Mouse (Mus musculus) hindbrain, embryonic 13.5 days (tissue): ENCODE results near the gene Tcf7l1. TPM values are rescaled to one million over a fixed set of nuclear protein-coding genes. Genes with fewer than 3 reads are reported as not detected.

ENCODE experiments used
- ATAC-seq: fragments of 200-750 bp; cut with Nextera tagmentation; 2 replicates; pipeline ENCODE4 v1.8.0; 2017; ENCODE audit warnings: moderate TSS enrichment; ENCODE audit not compliant: low FRiP score
- H3K27ac ChIP-seq: fragments of 300-500 bp; sonication (generic); 2 replicates; pipeline ENCODE4 v1.5.1; 2015; ENCODE audit warnings: inconsistent platforms, mild to moderate bottlenecking, moderate library complexity
- H3K27me3 ChIP-seq: fragments of 300-500 bp; sonication (generic); 2 replicates; pipeline ENCODE4 v1.6.1; 2015; ENCODE audit warnings: mild to moderate bottlenecking, inconsistent platforms
- H3K36me3 ChIP-seq: fragments of 300-500 bp; sonication (generic); 2 replicates; pipeline ENCODE4 v1.6.1; 2015; ENCODE audit warnings: mild to moderate bottlenecking, inconsistent platforms
- H3K4me1 ChIP-seq: fragments of 300-500 bp; sonication (generic); replicated peaks from 2 replicates; pipeline ENCODE4 v1.6.1; 2015; ENCODE audit warnings: inconsistent platforms
- H3K4me2 ChIP-seq: fragments of 300-500 bp; sonication (generic); 2 replicates; pipeline ENCODE4 v1.6.1; 2015; ENCODE audit warnings: inconsistent platforms, mild to moderate bottlenecking, moderate library complexity
- H3K4me3 ChIP-seq: fragments of 300-500 bp; sonication (generic); 2 replicates; pipeline ENCODE4 v1.5.1; 2015; ENCODE audit warnings: mild to moderate bottlenecking, inconsistent platforms
- H3K9ac ChIP-seq: fragments of 300-500 bp; sonication (generic); 2 replicates; pipeline ENCODE4 v1.6.1; 2015; ENCODE audit warnings: mild to moderate bottlenecking, inconsistent platforms
- H3K9me3 ChIP-seq: fragments of 300-500 bp; sonication (generic); 2 replicates; pipeline ENCODE4 v1.6.1; 2016; ENCODE audit warnings: inconsistent platforms
- WGBS: fragments of 180-500 bp; shearing (Covaris S2); methylation state at CpG from one replicate; pipeline ENCODE4 v1.1.7; 2015; 5-methylcytosine and 5-hydroxymethylcytosine counted together
- polyA plus RNA-seq: library from polyadenylated mRNA; unstranded; fragments of >200 nt; fragmentation: Nextera tagmentation; extraction: Ambion mirVana; gene quantifications from 2 replicates; pipeline ENCODE4 v1.2.1, GENCODE M21; 2015

Gene Tcf7l1
- polyA plus RNA-seq, 1 experiment from 2014 or later = 7.4 TPM

DNA sequence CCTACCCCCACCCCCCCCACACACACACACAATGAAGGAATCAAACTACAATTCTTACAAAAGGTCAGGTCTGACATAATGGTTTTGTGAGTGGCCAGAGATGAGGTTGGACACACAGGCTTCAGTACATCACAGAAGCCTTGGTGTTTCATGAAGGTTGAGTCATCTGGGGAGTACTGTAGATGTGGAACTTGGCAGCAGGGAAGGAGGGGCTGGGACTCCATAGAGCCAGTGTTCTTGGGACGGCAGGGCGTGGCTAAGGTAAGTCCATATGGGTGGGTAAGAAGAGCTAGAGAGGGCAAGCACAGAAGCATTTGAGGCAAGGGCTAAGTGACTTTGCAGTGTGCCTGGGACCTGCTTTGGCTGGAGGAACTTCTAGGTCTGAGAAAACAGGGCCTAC is 185.0 kb downstream of the Tcf7l1 start:
- H3K9ac ChIP-seq = no peak overlapping the region
- H3K4me2 ChIP-seq = no peak overlapping the region
- no peaks in the 10 kb centered on the region for H3K9me3 ChIP-seq
- no peaks in the 10 kb centered on the region for H3K27me3 ChIP-seq
- peaks cover 49% of the 10 kb centered on the region for H3K36me3 ChIP-seq
- no peak overlapping the region for H3K27ac ChIP-seq
- peaks cover 2% of the 10 kb centered on the region; the same call in 1 of the 2 replicates for H3K4me1 ChIP-seq
- no peak for ATAC-seq
- no peak overlapping the region for H3K4me3 ChIP-seq
- WGBS = 98% methylated on average over 2 of the region's 2 CpGs

- H3K9ac ChIP-seq = no peak overlapping the region
- no peak overlapping the region for H3K4me2 ChIP-seq
- H3K27ac ChIP-seq = no peak overlapping the region
- H3K4me3 ChIP-seq = no peak overlapping the region
- H3K36me3 ChIP-seq = peaks cover 32% of the 10 kb centered on the region
- ATAC-seq = no peak
- no peaks in the 10 kb centered on the region for H3K27me3 ChIP-seq
- no peaks in the 10 kb centered on the region for H3K9me3 ChIP-seq
- 70% methylated on average over 1 of the region's 1 CpGs for WGBS
- H3K4me1 ChIP-seq = peaks cover 19% of the 10 kb centered on the region
Observed at GRCm38 (mm10) chr6:72601732-72602131, 187.3 kb downstream of the Tcf7l1 start.

- Histone ChIP-seq H3K4me3 (no peak overlapping the region), H3K27me3 (no peaks in the 10 kb centered on the region), H3K4me1 (peaks cover 19% of the 10 kb centered on the region), H3K9me3 (no peaks in the 10 kb centered on the region), H3K9ac (no peak overlapping the region), H3K36me3 (peaks cover 23% of the 10 kb centered on the region), H3K27ac (no peak overlapping the region), H3K4me2 (no peak overlapping the region)
- ATAC-seq = no peak
- 87% methylated on average over 12 of the region's 12 CpGs for WGBS
Observed at GRCm38 (mm10) chr6:72600771-72601170, 188.3 kb downstream of the Tcf7l1 start.

DNA sequence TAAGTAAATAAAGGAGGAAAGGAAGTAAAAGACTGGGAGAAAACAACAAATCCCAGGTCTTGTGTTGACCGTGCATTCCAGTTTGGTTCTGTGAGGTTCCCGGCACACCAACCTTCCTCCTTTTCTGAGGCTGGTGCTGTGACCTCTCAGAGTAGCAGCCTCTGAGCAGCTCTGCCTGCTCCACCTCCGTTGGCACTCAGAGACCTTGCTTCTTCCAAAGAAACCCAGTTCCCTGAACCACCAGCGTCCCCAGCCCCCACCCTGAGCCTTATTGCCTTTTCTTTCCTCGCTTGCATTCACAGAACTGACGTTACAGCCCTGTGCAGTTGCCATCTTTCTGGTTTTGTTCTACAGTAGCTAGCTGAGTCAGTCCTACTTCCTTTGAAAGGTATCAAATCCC is 188.8 kb downstream of the Tcf7l1 start:
- H3K4me3 ChIP-seq = no peak overlapping the region
- H3K4me1 ChIP-seq = peaks cover 19% of the 10 kb centered on the region
- no peak overlapping the region for H3K4me2 ChIP-seq
- H3K9ac ChIP-seq = no peak overlapping the region
- peaks cover 17% of the 10 kb centered on the region for H3K36me3 ChIP-seq
- no peaks in the 10 kb centered on the region for H3K27me3 ChIP-seq
- WGBS = 84% methylated on average over 6 of the region's 6 CpGs
- no peak for ATAC-seq
- H3K9me3 ChIP-seq = no peaks in the 10 kb centered on the region
- H3K27ac ChIP-seq = no peak overlapping the region

DNA sequence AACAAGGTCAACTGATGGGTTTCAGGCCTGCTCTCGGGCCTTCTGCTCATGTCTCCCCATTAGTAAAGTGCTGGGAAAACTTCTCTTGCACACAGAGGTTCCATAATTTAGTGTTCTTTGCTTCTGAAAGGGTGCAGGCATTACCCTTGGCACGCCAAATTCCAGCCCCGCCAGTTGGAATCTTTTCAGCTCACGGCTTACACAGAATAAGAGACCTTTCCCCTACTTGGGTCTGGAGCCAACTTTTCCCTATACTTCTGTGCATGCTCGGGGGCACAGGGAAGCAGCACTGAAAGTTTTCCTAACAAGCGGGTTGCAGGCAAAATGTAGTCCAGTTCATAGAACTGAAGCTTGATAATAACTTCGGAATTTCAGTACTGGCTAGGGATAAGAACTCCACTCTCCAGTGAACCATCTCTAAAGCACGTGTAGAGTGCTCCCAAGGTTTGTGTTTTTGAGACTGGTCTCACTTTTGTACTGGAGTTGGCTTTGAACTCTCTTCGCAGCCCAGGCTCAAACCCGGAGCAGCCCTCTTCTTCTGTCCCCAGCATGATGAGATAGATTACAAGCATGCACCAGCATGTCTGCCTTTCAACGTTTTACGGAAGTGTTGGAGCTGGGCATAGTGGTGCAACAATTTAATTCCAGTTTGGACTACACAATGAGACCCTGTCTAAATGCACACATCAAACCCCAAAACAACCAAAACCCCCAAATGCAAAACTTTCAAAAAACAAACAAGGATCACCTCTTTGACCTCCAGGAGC is 190.1 kb downstream of the Tcf7l1 start:
- peak overlapping the region; percentile 45 for H3K27ac ChIP-seq
- peaks cover 19% of the 10 kb centered on the region for H3K4me1 ChIP-seq
- peak overlapping the region; percentile 82; the same call in 1 of the 2 replicates for H3K9ac ChIP-seq
- H3K27me3 ChIP-seq = no peaks in the 10 kb centered on the region
- ATAC-seq = no peak; the same call in 1 of the 2 replicates
- 53% methylated on average over 12 of the region's 12 CpGs for WGBS
- peak overlapping the region; percentile 80 for H3K4me2 ChIP-seq
- H3K4me3 ChIP-seq = peak overlapping the region; percentile 65
- peaks cover 5% of the 10 kb centered on the region for H3K36me3 ChIP-seq
- H3K9me3 ChIP-seq = no peaks in the 10 kb centered on the region

DNA sequence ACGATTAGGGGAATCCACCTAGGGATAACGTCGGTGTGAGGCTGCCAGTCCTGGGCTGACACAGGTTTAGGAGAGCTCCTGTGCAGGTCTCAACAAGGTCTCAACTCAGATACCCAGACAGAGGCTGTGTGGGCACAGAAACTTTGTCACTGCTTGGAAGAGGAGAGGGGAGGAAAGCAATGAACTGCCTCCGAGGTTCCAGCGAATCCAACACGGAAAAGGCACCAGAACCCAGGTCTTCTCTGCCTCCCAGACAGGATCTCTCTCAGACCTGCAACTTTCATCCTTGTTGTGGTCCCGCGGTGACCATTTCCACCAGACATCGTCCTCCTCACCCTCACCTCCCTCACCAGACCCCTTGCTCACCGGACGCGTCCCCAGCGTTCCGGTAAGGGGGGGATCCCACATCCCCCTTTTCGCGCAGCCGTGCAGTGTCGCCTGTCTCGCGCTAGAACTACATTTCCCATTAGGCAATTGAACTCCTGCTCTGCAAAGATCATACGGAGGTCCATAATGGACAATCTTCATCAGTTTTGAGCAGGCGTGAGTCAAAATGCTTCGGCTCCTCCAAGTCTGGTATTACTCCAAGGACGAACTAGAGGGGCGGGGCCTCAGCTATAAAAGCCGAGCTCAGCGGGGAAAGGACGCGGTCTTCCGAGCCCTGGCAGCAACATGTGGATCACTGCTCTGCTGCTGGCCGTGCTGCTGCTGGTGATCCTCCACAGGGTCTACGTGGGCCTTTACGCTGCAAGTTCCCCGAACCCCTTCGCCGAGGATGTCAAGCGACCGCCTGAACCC is 190.9 kb downstream of the Tcf7l1 start, which contains the start of the genes Elmod3 and Retsat:
TSS of gene Elmod3 (minus strand) at position 458 of the 798 bp plus-strand sequence.
TSS of gene Retsat (plus strand) at position 520 of the 798 bp plus-strand sequence.
- H3K4me2 ChIP-seq = peak within 1 kb of the TSS; percentile 80
- H3K9me3 ChIP-seq = no peaks in the 10 kb centered on the region
- H3K4me1 ChIP-seq = peaks cover 19% of the 10 kb centered on the region
- 3% methylated on average over 38 of the region's 38 CpGs for WGBS
- H3K9ac ChIP-seq = peak within 1 kb of the TSS; percentile 82
- peak within 1 kb of the TSS; percentile 62 for H3K27ac ChIP-seq
- peak within 1 kb of the TSS; percentile 65 for H3K4me3 ChIP-seq
- peaks cover 4% of the 10 kb centered on the region; the same call in 1 of the 2 replicates for H3K36me3 ChIP-seq
- ATAC-seq = peak; percentile 95
- H3K27me3 ChIP-seq = no peaks in the 10 kb centered on the region

DNA sequence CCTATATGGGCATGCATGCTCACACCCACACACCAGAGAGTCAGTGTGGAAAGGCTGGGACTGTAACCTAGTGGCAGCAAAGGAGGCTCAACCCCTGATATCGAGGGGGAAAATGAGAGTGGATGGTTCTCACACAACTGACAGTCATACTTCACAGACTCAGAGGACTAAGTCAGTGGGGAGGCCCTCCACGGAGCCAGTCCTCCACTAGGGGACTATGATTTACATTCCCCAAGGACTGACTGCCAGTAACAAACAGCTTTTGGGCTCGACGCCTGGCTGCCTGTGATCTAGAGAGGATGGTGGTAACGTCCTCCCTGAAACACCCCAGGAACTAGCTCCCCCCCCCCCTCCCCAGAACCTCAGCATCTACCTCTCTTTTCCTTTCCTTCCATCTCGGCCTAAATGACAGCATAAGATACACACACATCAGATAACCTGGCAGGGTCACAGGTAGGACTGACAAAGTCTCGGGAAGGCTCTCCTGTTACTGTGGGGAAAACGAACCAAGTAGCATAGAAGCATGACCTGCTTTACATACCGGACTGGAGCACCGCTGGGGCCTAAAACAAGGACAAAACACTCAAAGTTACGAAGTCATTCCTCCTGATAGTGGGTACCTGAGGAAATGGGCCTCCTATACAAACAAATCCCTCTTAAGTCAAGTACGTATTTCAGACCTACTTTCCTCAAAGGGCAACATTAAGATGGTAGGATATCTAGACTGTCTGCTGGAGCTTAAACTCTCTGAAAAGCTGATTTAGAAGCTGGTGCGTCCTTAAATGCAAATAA is 191.8 kb downstream of the Tcf7l1 start:
- H3K27ac ChIP-seq = 0 out of 2 replicates have a peak overlapping the region, but pooled peaks have one; percentile 62
- ATAC-seq = no peak
- H3K4me2 ChIP-seq = peak overlapping the region; percentile 80

GRCm38 (mm10) chr6:72593914-72594313 is 195.1 kb downstream of the Tcf7l1 start:
- H3K27ac ChIP-seq = no peak overlapping the region
- H3K4me2 ChIP-seq = no peak overlapping the region
- no peaks in the 10 kb centered on the region for H3K27me3 ChIP-seq
- WGBS = 73% methylated on average over 5 of the region's 5 CpGs
- ATAC-seq = no peak
- no peak overlapping the region for H3K4me3 ChIP-seq
- H3K36me3 ChIP-seq = peaks cover 4% of the 10 kb centered on the region; the same call in 1 of the 2 replicates
- peaks cover 15% of the 10 kb centered on the region for H3K4me1 ChIP-seq
- H3K9ac ChIP-seq = no peak overlapping the region
- no peaks in the 10 kb centered on the region for H3K9me3 ChIP-seq

More for the DNA sequence above, 191.8 kb downstream of the Tcf7l1 start:
- H3K9ac ChIP-seq = peak overlapping the region; percentile 82
- H3K36me3 ChIP-seq = peaks cover 4% of the 10 kb centered on the region; the same call in 1 of the 2 replicates
- H3K9me3 ChIP-seq = no peaks in the 10 kb centered on the region
- peaks cover 19% of the 10 kb centered on the region for H3K4me1 ChIP-seq
- WGBS = 54% methylated on average over 13 of the region's 13 CpGs
- H3K27me3 ChIP-seq = no peaks in the 10 kb centered on the region
- peak overlapping the region; percentile 65 for H3K4me3 ChIP-seq

GRCm38 (mm10) chr6:72593011-72593803 is 195.8 kb downstream of the Tcf7l1 start:
- Histone ChIP-seq H3K27me3 (no peaks in the 10 kb centered on the region), H3K4me1 (peaks cover 11% of the 10 kb centered on the region), H3K36me3 (peaks cover 4% of the 10 kb centered on the region; the same call in 1 of the 2 replicates), H3K9me3 (no peaks in the 10 kb centered on the region), H3K4me2 (no peak overlapping the region), H3K27ac (no peak overlapping the region), H3K4me3 (no peak overlapping the region), H3K9ac (no peak overlapping the region)
- 85% methylated on average over 6 of the region's 6 CpGs for WGBS
- no peak for ATAC-seq

DNA sequence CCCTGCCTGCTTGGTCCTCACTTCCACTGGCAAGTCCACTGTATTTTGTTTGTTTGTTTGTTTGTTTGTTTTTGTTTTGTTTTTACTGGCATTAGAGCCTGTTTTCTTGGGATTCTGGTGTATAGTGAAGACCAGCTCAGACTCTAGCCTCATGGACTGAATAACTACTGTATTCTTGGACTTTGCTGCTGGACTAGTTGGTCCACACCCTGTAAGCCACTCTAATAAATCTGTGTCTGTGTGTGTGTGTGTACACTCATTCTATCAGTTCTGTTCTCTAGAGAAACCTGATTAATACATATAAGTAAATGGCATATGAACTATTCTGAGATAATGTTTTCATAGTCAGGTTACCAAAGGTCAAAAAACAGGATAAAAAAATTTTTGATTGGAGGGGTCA is 198.9 kb downstream of the Tcf7l1 start:
- H3K4me2 ChIP-seq = no peak overlapping the region
- H3K9ac ChIP-seq = no peak overlapping the region
- peaks cover 14% of the 10 kb centered on the region for H3K36me3 ChIP-seq
- H3K9me3 ChIP-seq = no peaks in the 10 kb centered on the region
- no peak overlapping the region for H3K27ac ChIP-seq
- H3K27me3 ChIP-seq = no peaks in the 10 kb centered on the region
- ATAC-seq = no peak
- H3K4me3 ChIP-seq = no peak overlapping the region
- no peaks in the 10 kb centered on the region for H3K4me1 ChIP-seq

DNA sequence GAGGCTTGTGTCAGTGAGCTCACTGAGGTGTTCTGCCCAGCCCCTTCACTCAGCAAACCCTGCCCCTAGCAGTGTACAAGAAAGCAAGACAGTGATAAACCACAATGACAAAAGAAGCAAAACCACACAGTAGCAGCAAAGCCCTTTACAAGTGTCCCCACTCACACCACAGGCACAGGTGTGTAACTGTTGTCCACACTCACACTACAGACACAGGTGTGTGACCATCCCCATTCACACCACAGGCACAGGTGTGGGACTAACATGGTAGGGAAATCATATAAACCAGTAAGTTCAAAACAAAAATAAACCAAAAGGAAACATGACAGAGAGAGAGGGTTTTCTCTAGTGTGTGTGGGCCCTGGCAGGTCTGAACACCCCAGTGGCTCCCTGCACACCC is 200.7 kb downstream of the Tcf7l1 start:
- H3K27ac ChIP-seq = no peak overlapping the region
- H3K27me3 ChIP-seq = no peaks in the 10 kb centered on the region
- no peak overlapping the region for H3K4me3 ChIP-seq
- ATAC-seq = no peak
- H3K9ac ChIP-seq = no peak overlapping the region
- no peaks in the 10 kb centered on the region for H3K9me3 ChIP-seq
- H3K4me2 ChIP-seq = no peak overlapping the region
- H3K4me1 ChIP-seq = no peaks in the 10 kb centered on the region
- peaks cover 17% of the 10 kb centered on the region for H3K36me3 ChIP-seq
